Mouse (Mus musculus) large intestine, adult 2 months (tissue): Measurements from ENCODE around the gene 1700029F12Rik. TPM values are rescaled to one million over a fixed set of nuclear protein-coding genes. Genes with fewer than 3 reads are reported as not detected.
"Not testable (repeated sequence)": the region's sequence is repeated elsewhere in the genome, so short reads cannot be mapped to it uniquely, and the experiment has no call there.

Experiments used
- DNase-seq: peaks from one replicate; pipeline ENCODE4 v3.0.0-alpha.2; 2012; ENCODE audit warnings: low read depth, low spot score
- WGBS: fragments of 180-500 bp; shearing (Covaris S2); methylation state at CpG from one replicate; pipeline ENCODE4 v1.1.7; 2018; 5-methylcytosine and 5-hydroxymethylcytosine counted together
- polyA plus RNA-seq: library from polyadenylated mRNA; depleted of rRNA; stranded (reverse); fragments of >200 nt; gene quantifications from 2 replicates; pipeline ENCODE4 v1.2.3, GENCODE M21; 2012; rRNA removed

The 1700029F12Rik gene
- not detected in 2 replicates for polyA plus RNA-seq

GRCm38 (mm10) chr13:97034262-97034661, at the start of gene 1700029F12Rik:
1700029F12Rik (minus strand) TSS chr13:97034362.
- WGBS, result 79% methylated on average over 2 of the region's 2 CpGs
- no peak for DNase-seq

- WGBS, result 72% methylated on average over 7 of the region's 7 CpGs
- DNase-seq, result no peak
These were observed 48.3 kb upstream of the 1700029F12Rik start for GRCm38 (mm10) chr13:97082432-97082831.

DNA sequence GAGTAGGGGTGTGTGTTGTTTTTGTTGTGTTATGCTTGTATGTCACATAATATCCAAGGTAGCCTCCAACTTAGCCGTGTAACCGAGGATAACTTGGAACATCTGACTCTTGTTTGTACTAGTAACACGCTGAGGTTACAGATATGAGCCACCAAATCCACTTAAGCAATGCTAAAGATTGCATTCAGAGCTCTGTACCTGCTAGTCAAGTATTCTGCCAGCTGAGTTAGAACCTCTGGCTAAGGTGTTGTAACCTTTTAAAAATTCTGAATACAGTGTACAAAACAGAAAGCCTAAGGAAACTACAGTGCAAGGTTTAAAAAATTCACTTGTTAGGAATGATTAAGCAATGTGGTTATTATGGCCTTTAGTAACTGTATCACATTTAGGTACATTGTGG, 46.5 kb upstream of the 1700029F12Rik start:
- 83% methylated on average over 3 of the region's 3 CpGs for WGBS
- no peak for DNase-seq

- 56% methylated on average over 2 of the region's 2 CpGs for WGBS
- DNase-seq, result no peak
These were observed 46.0 kb upstream of the 1700029F12Rik start for GRCm38 (mm10) chr13:97080201-97080600.

- no peak for DNase-seq
- WGBS, result 98% methylated on average over 2 of the region's 2 CpGs
These were observed 43.4 kb upstream of the 1700029F12Rik start for GRCm38 (mm10) chr13:97077556-97077955.

DNA sequence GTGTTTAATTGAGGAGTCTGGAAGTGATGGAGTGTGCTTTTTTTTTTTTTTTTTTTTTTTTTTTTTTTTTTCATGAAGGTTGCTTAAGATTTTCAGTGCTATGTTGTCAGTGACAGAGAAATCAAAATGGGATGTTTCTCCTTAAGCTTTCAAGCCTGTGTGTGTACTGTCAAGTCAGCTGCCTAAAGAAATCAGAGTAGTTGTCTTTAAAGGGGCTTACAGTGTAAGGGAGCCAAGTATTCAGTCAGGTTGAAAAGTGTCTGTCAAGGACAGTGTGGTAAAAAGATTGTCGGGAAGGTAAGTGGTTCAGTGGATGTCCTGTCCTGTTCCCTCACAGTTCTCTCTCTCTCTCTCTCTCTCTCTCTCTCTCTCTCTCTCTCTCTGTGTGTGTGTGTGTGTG, 39.3 kb upstream of the 1700029F12Rik start:
- DNase-seq, result no peak
- 56% methylated on average over 1 of the region's 1 CpGs for WGBS

GRCm38 (mm10) chr13:97071626-97072241, 37.6 kb upstream of the 1700029F12Rik start:
- 6% methylated on average over 70 of the region's 76 CpGs for whole genome bisulfite sequencing
- DNase-seq, result no peak

GRCm38 (mm10) chr13:97070931-97071625, 36.9 kb upstream of the 1700029F12Rik start:
- WGBS, result 4% methylated on average over 82 of the region's 85 CpGs
- DNase-seq, result no peak

- WGBS, result 83% methylated on average over 8 of the region's 8 CpGs
- DNase-seq, result no peak
These were observed 34.0 kb upstream of the 1700029F12Rik start for GRCm38 (mm10) chr13:97068151-97068550.

- WGBS, result 58% methylated on average over 6 of the region's 6 CpGs
- DNase-seq, result no peak
These were observed 33.5 kb upstream of the 1700029F12Rik start for GRCm38 (mm10) chr13:97067691-97068090.

- WGBS, result 82% methylated on average over 15 of the region's 15 CpGs
- no peak for DNase-seq
These were observed 32.7 kb upstream of the 1700029F12Rik start, which contains the start of gene Fam169a for GRCm38 (mm10) chr13:97066649-97067550. Fam169a (plus strand) TSS chr13:97067286.

- 41% methylated on average over 18 of the region's 18 CpGs for WGBS
These were observed 30.9 kb upstream of the 1700029F12Rik start for GRCm38 (mm10) chr13:97064844-97065621.

DNA sequence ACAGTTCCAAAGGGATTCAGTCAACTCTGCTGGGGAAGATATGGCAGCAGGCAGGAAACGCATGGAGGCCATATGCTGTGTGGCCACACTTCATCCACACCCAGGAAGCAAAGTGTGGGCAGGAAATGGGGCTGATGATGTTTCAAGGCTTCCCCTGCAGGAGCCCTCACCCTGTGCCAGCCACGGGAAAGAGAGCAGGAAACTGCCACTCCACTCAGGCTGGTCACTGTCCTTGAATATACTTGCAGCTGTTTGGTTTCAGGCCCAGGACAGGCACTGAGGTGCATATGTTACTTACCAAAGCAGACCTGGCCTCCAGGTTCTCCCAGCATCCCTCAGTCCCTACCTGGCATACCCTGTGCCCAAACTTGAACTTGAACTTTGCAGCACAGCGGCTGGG, 30.3 kb upstream of the 1700029F12Rik start:
- 41% methylated on average over 3 of the region's 3 CpGs for WGBS

More at GRCm38 (mm10) chr13:97064844-97065621, 30.9 kb upstream of the 1700029F12Rik start:
- DNase-seq, result not testable (repeated sequence)

GRCm38 (mm10) chr13:97063431-97063830, 29.3 kb upstream of the 1700029F12Rik start:
- WGBS, result 77% methylated on average over 2 of the region's 2 CpGs
- DNase-seq, result no peak

More for the DNA sequence above, 30.3 kb upstream of the 1700029F12Rik start:
- DNase-seq, result no peak

DNA sequence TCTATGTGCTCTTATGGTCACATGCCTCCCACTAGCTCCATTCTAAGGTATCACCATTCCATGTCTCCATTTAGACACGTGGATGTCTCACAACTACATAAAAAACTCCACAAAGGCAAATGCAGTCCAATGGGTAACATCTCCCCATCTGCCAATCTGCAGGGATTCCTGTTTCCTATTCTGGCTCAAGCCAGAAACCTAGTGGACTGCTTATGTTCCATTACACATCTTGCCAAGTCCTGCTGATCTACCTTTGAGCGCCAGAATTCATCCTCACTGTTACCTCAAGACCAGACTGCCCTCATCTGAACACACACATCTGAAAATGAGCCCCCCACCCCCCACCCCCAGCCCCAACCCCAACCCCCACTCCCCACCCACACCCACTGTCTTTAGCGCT, 28.0 kb upstream of the 1700029F12Rik start:
- DNase-seq, result no peak
- 94% methylated on average over 3 of the region's 3 CpGs for WGBS

GRCm38 (mm10) chr13:97060331-97060730, 26.2 kb upstream of the 1700029F12Rik start:
- DNase-seq, result no peak
- WGBS, result 66% methylated on average over 2 of the region's 8 CpGs

GRCm38 (mm10) chr13:97059746-97060145, 25.6 kb upstream of the 1700029F12Rik start:
- no peak for DNase-seq
- 90% methylated on average over 6 of the region's 6 CpGs for WGBS

- 60% methylated on average over 4 of the region's 4 CpGs for WGBS
- DNase-seq, result no peak
These were observed 23.7 kb upstream of the 1700029F12Rik start for GRCm38 (mm10) chr13:97057817-97058216.

DNA sequence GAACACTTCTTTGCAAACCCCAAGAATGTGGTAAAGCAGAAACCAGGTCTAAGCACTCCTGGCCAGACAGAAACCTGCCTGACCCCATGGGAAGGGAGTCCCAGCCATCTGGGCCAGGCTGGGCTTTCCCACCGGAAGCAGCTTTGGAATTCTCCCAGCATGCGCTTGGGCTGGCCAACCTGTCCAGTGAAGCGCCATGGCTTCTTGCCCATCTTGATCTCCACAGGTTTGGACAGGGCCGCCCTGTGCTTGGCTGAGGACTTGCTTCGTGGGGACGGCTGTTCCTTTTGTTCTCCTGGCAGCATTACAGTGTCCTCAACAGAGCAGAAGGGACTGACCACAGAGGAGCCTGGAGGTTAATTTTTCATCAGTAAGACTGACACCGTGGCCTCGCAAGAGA, 19.7 kb upstream of the 1700029F12Rik start:
- no peak for DNase-seq
- 66% methylated on average over 8 of the region's 8 CpGs for WGBS
